ENCODE assay signal across 8 mouse cellular contexts in the genomic region with DNA sequence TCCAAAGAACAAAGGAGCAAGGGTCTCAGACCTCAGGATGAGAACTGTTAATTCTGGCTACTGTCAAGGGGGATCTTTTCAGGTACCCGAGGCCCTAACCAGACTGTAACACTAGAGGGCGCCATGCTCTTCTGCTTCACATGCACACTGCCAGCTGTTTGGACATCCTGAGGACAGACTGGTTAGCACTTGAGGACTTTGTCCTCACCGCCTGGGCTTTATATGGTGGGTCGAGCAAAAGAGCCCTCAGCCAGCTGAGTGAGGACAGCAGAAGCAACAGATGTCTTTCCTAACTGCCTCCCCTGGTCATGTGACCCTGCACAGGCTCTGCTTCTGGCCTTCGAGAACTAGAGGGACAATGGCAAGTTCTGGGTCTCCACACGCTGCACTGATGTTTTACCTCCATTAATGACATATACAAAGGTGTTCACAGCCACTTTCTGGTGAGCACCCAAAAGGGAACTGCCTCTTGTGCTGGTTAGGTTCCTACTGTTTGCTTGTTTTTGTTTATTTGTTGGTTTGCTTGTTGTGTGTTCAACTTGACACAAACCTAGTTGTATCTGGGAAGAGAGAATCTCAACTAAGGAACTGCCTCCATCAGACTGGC. TPM values are rescaled to one million over a fixed set of nuclear protein-coding genes. Genes with fewer than 3 reads are reported as not detected.
A peak's percentile ranks its signal among the peaks of the same experiment; 100 is the strongest.
DNase-seq lines count a peak whose midpoint lies in the region; ATAC-seq and TF ChIP-seq lines count a peak whose summit lies in the region.

No protein-coding gene starts in this region.

- no peak overlapping the region for H3K27ac ChIP-seq in liver, embryonic 12.5 days
- no peak overlapping the region for H3K27ac ChIP-seq in heart, adult 2 months
- no peak overlapping the region for H3K27ac ChIP-seq in kidney, embryonic 15.5 days
- no peak overlapping the region for H3K27ac ChIP-seq in limb, embryonic 15.5 days

- H3K9ac ChIP-seq in liver, embryonic 12.5 days, result no peak overlapping the region
- no peak overlapping the region for H3K9ac ChIP-seq in heart, adult 2 months (ENCODE audit: low read depth, low read length)
- H3K9ac ChIP-seq in kidney, embryonic 15.5 days, result no peak overlapping the region
- no peak overlapping the region for H3K9ac ChIP-seq in limb, embryonic 15.5 days

- peak; percentile 72 for DNase-seq in liver
- peak; percentile 83 for DNase-seq in embryo, embryonic 9.5 days (ENCODE audit: extremely low spot score)
- DNase-seq in heart, adult 2 months, result peak; percentile 81 to 84
- peak; percentile 53 to 63 for DNase-seq in natural killer cell, adult 2 months (ENCODE audit: low spot score in 2 of 2)
- DNase-seq in splenic B cell, adult 2 months (ENCODE audit: low read depth, low spot score), result peak; percentile 87

- WGBS in liver, embryonic 12.5 days (ENCODE audit: insufficient replicate concordance), result 22% methylated on average over 6 of the region's 6 CpGs
- 19% methylated on average over 6 of the region's 6 CpGs for WGBS in heart, adult 2 months
- whole genome bisulfite sequencing in kidney, embryonic 15.5 days, result 23% methylated on average over 6 of the region's 6 CpGs
- WGBS in limb, embryonic 15.5 days, result 24% methylated on average over 6 of the region's 6 CpGs

- TF ChIP-seq CTCF in heart, adult 2 months (IDR thresholded peaks at IDR 0.05), result 0 out of 2 replicates have a peak, but pooled peaks have one; percentile 99

- H3K9me3 ChIP-seq in liver, embryonic 12.5 days (replicated peaks), result 0 out of 2 replicates have a peak, but pooled peaks cover 4% of the 10 kb centered on the region
- H3K9me3 ChIP-seq in kidney, embryonic 15.5 days (replicated peaks), result no peaks in the 10 kb centered on the region
- no peaks in the 10 kb centered on the region for H3K9me3 ChIP-seq in limb, embryonic 15.5 days

- H3K79me2 ChIP-seq in heart, adult 2 months (replicated peaks; ENCODE audit: control insufficient read depth, insufficient read depth, low read length), result no peaks in the 10 kb centered on the region

- H3K36me3 ChIP-seq in liver, embryonic 12.5 days, result no peaks in the 10 kb centered on the region
- H3K36me3 ChIP-seq in heart, adult 2 months (ENCODE audit: control insufficient read depth, insufficient read depth, low read length), result no peaks in the 10 kb centered on the region
- no peaks in the 10 kb centered on the region for H3K36me3 ChIP-seq in kidney, embryonic 15.5 days
- H3K36me3 ChIP-seq in limb, embryonic 15.5 days, result no peaks in the 10 kb centered on the region
- H3K36me3 ChIP-seq in splenic B cell, adult 2 months (ENCODE audit: control insufficient read depth, insufficient read depth, low read length, poor library complexity, severe bottlenecking), result no peaks in the 10 kb centered on the region

- intact Hi-C loops in heart, adult 2 months (cut with DNase I), result loop anchor here (5.0 kb wide), 2 partner anchors 159 to 294 kb away; partner anchors contain the start of gene Epn2

- H3K4me1 ChIP-seq in liver, embryonic 12.5 days, result no peaks in the 10 kb centered on the region
- no peaks in the 10 kb centered on the region for H3K4me1 ChIP-seq in heart, adult 2 months (ENCODE audit: control insufficient read depth, insufficient read depth, low read length)
- no peaks in the 10 kb centered on the region for H3K4me1 ChIP-seq in kidney, embryonic 15.5 days
- H3K4me1 ChIP-seq in limb, embryonic 15.5 days, result no peaks in the 10 kb centered on the region

- H3K4me3 ChIP-seq in liver, embryonic 12.5 days, result no peak overlapping the region
- H3K4me3 ChIP-seq in heart, adult 2 months, result no peak overlapping the region
- no peak overlapping the region for H3K4me3 ChIP-seq in kidney, embryonic 15.5 days (replicated peaks)
- H3K4me3 ChIP-seq in limb, embryonic 15.5 days, result no peak overlapping the region

- ATAC-seq in liver, embryonic 12.5 days, result no peak
- peak; percentile 70; the same call in 1 of the 2 replicates for ATAC-seq in kidney, embryonic 15.5 days (replicated peaks; ENCODE audit: low FRiP score)
- 0 out of 2 replicates have a peak, but pooled peaks have one; percentile 55 for ATAC-seq in limb, embryonic 15.5 days (ENCODE audit: insufficient number of reproducible peaks, low FRiP score, low TSS enrichment, low read depth)

- TF ChIP-seq EP300 in heart, adult 2 months (IDR thresholded peaks at IDR 0.05; ENCODE audit: insufficient read depth, low read depth, low read length), result peak; percentile 93

- no peak for TF ChIP-seq POLR2A in heart, adult 2 months (IDR thresholded peaks at IDR 0.05; ENCODE audit: insufficient read depth, low read depth, low read length)

- no peaks in the 10 kb centered on the region for H3K27me3 ChIP-seq in liver, embryonic 12.5 days (replicated peaks)
- H3K27me3 ChIP-seq in heart, adult 2 months (ENCODE audit: control insufficient read depth, insufficient read depth, low read length), result no peaks in the 10 kb centered on the region
- no peaks in the 10 kb centered on the region for H3K27me3 ChIP-seq in kidney, embryonic 15.5 days
- H3K27me3 ChIP-seq in limb, embryonic 15.5 days, result no peaks in the 10 kb centered on the region
- H3K27me3 ChIP-seq in splenic B cell, adult 2 months (ENCODE audit: control insufficient read depth, insufficient read depth, low read length, poor library complexity, severe bottlenecking), result no peaks in the 10 kb centered on the region

- H3K4me2 ChIP-seq in liver, embryonic 12.5 days, result no peak overlapping the region
- H3K4me2 ChIP-seq in kidney, embryonic 15.5 days, result no peak overlapping the region
- H3K4me2 ChIP-seq in limb, embryonic 15.5 days, result no peak overlapping the region

RNA-seq across cellular contexts. Expression of gene Rnf112, which starts 35.9 kb away (rescaled TPM):
- polyA plus RNA-seq in liver, embryonic 12.5 days (2016; fragmentation: Nextera tagmentation; extraction: Ambion mirVana), result 0.13 and 0.14 TPM in 2 replicates
- under 1 TPM; 0.10 to 0.30 TPM for total RNA-seq in heart, adult 2 months (2021)
- polyA plus RNA-seq in heart, adult 2 months (2012; rRNA removed), result 0.15 and 0.18 TPM in 2 replicates
- polyA plus RNA-seq in kidney, embryonic 15.5 days (2015; fragmentation: Nextera tagmentation; extraction: Ambion mirVana), result 0.30 and 1.1 TPM in 2 replicates
- polyA plus RNA-seq in limb, embryonic 15.5 days (2015; fragmentation: Nextera tagmentation; extraction: Ambion mirVana), result 0.78 and 0.82 TPM in 2 replicates

RNA-seq across cellular contexts. Expression of gene Slc47a1, which starts 39.9 kb away (rescaled TPM):
- polyA plus RNA-seq in liver, embryonic 12.5 days (2016; fragmentation: Nextera tagmentation; extraction: Ambion mirVana), result 2.5 TPM in 2 replicates
- 10 to 100 TPM; 27.7 to 32.0 TPM for total RNA-seq in heart, adult 2 months (2021)
- 51.1 and 92.7 TPM in 2 replicates for polyA plus RNA-seq in heart, adult 2 months (2012; rRNA removed)
- 23.5 and 24.8 TPM in 2 replicates for polyA plus RNA-seq in kidney, embryonic 15.5 days (2015; fragmentation: Nextera tagmentation; extraction: Ambion mirVana)
- polyA plus RNA-seq in limb, embryonic 15.5 days (2015; fragmentation: Nextera tagmentation; extraction: Ambion mirVana), result 0.97 and 1.6 TPM in 2 replicates
